Mouse (Mus musculus): ENCODE measurements around the gene Ufl1. TPM values are rescaled to one million over a fixed set of nuclear protein-coding genes. Genes with fewer than 3 reads are reported as not detected.
"Not testable (repeated sequence)": the region's sequence is repeated elsewhere in the genome, so short reads cannot be mapped to it uniquely, and the experiment has no call there.

Ufl1 gene
- polyA plus RNA-seq (2016; fragmentation: Nextera tagmentation; extraction: Ambion mirVana), result 29.4 and 34.1 TPM in 2 replicates

- peak within 1 kb of the TSS; percentile 77 for H3K4me3 ChIP-seq
- peak; percentile 94 for DNase-seq (ENCODE audit: low spot score)
- no peaks in the 10 kb centered on the region for H3K27me3 ChIP-seq (ENCODE audit: low read depth, poor library complexity, severe bottlenecking)
- H3K9me3 ChIP-seq (replicated peaks), result no peaks in the 10 kb centered on the region
- H3K27ac ChIP-seq, result peak within 1 kb of the TSS; percentile 96
- under 1% methylated on average over 21 of the region's 30 CpGs for WGBS
- H3K4me1 ChIP-seq, result peaks cover 6% of the 10 kb centered on the region; the same call in 1 of the 2 replicates
- H3K36me3 ChIP-seq, result peaks cover 28% of the 10 kb centered on the region
These were observed at the start of gene Ufl1 for GRCm38 (mm10) chr4:25281671-25282038. Ufl1 (minus strand) TSS chr4:25281821.

GRCm38 (mm10) chr4:25325684-25326220 is 44.1 kb upstream of the Ufl1 start:
- Histone ChIP-seq H3K4me1 (no peaks in the 10 kb centered on the region), H3K27me3 (ENCODE audit: low read depth, poor library complexity, severe bottlenecking) (no peaks in the 10 kb centered on the region), H3K27ac (no peak overlapping the region), H3K9me3 (replicated peaks) (no peaks in the 10 kb centered on the region), H3K4me3 (no peak overlapping the region), H3K36me3 (no peaks in the 10 kb centered on the region)
- 91% methylated on average over 3 of the region's 3 CpGs for WGBS
- no peak for DNase-seq (ENCODE audit: low spot score)

- no peaks in the 10 kb centered on the region for H3K4me1 ChIP-seq
- H3K36me3 ChIP-seq, result no peaks in the 10 kb centered on the region
- H3K9me3 ChIP-seq (replicated peaks), result no peaks in the 10 kb centered on the region
- no peak overlapping the region for H3K27ac ChIP-seq
- H3K27me3 ChIP-seq (ENCODE audit: low read depth, poor library complexity, severe bottlenecking), result no peaks in the 10 kb centered on the region
- WGBS, result 76% methylated on average over 2 of the region's 2 CpGs
- DNase-seq (ENCODE audit: low spot score), result no peak
- H3K4me3 ChIP-seq, result no peak overlapping the region
These were observed 41.1 kb upstream of the Ufl1 start for GRCm38 (mm10) chr4:25322631-25323178.

- DNase-seq (ENCODE audit: low spot score), result no peak
- Histone ChIP-seq H3K27me3 (ENCODE audit: low read depth, poor library complexity, severe bottlenecking) (no peaks in the 10 kb centered on the region), H3K4me3 (no peak overlapping the region), H3K9me3 (replicated peaks) (no peaks in the 10 kb centered on the region), H3K4me1 (no peaks in the 10 kb centered on the region), H3K36me3 (no peaks in the 10 kb centered on the region), H3K27ac (no peak overlapping the region)
- WGBS, result 83% methylated on average over 3 of the region's 3 CpGs
These were observed 32.1 kb upstream of the Ufl1 start for GRCm38 (mm10) chr4:25313767-25314166.

- 85% methylated on average over 1 of the region's 1 CpGs for WGBS
- H3K36me3 ChIP-seq; DNase-seq (ENCODE audit: low spot score); H3K27me3 ChIP-seq (ENCODE audit: low read depth, poor library complexity, severe bottlenecking); H3K27ac ChIP-seq; H3K9me3 ChIP-seq (replicated peaks); H3K4me3 ChIP-seq; H3K4me1 ChIP-seq: not testable (repeated sequence)
These were observed 3.4 kb upstream of the Ufl1 start for GRCm38 (mm10) chr4:25285002-25285401.

- peaks cover 33% of the 10 kb centered on the region for H3K36me3 ChIP-seq
- H3K27me3 ChIP-seq (ENCODE audit: low read depth, poor library complexity, severe bottlenecking), result no peaks in the 10 kb centered on the region
- H3K4me3 ChIP-seq, result peak overlapping the region; percentile 77
- peaks cover 6% of the 10 kb centered on the region; the same call in 1 of the 2 replicates for H3K4me1 ChIP-seq
- no peaks in the 10 kb centered on the region for H3K9me3 ChIP-seq (replicated peaks)
- H3K27ac ChIP-seq, result peak overlapping the region; percentile 96
- DNase-seq (ENCODE audit: low spot score), result no peak
- WGBS, result 3% methylated on average over 32 of the region's 32 CpGs
These were observed 517 bp downstream of the Ufl1 start for GRCm38 (mm10) chr4:25280938-25281670.

- peaks cover 98% of the 10 kb centered on the region for H3K36me3 ChIP-seq
- no peak overlapping the region for H3K4me3 ChIP-seq
- DNase-seq (ENCODE audit: low spot score), result no peak
- 93% methylated on average over 7 of the region's 7 CpGs for WGBS
- no peaks in the 10 kb centered on the region for H3K9me3 ChIP-seq (replicated peaks)
- H3K27me3 ChIP-seq (ENCODE audit: low read depth, poor library complexity, severe bottlenecking), result no peaks in the 10 kb centered on the region
- H3K4me1 ChIP-seq, result no peaks in the 10 kb centered on the region
- no peak overlapping the region for H3K27ac ChIP-seq
These were observed 8.6 kb downstream of the Ufl1 start for GRCm38 (mm10) chr4:25272861-25273627.

GRCm38 (mm10) chr4:25271926-25272325 is 9.7 kb downstream of the Ufl1 start:
- Histone ChIP-seq H3K36me3 (peaks cover 98% of the 10 kb centered on the region), H3K9me3 (replicated peaks) (no peaks in the 10 kb centered on the region), H3K27ac (no peak overlapping the region), H3K27me3 (ENCODE audit: low read depth, poor library complexity, severe bottlenecking) (no peaks in the 10 kb centered on the region), H3K4me1 (no peaks in the 10 kb centered on the region), H3K4me3 (no peak overlapping the region)
- DNase-seq (ENCODE audit: low spot score), result no peak
- WGBS, result 88% methylated on average over 1 of the region's 1 CpGs

- Histone ChIP-seq H3K4me1 (no peaks in the 10 kb centered on the region), H3K36me3 (peaks cover 96% of the 10 kb centered on the region), H3K27me3 (ENCODE audit: low read depth, poor library complexity, severe bottlenecking) (no peaks in the 10 kb centered on the region), H3K27ac (no peak overlapping the region), H3K9me3 (replicated peaks) (no peaks in the 10 kb centered on the region), H3K4me3 (no peak overlapping the region)
- no peak for DNase-seq (ENCODE audit: low spot score)
- WGBS, result 92% methylated on average over 3 of the region's 3 CpGs
These were observed 14.5 kb downstream of the Ufl1 start for GRCm38 (mm10) chr4:25267144-25267543.

GRCm38 (mm10) chr4:25257822-25258398 is 23.7 kb downstream of the Ufl1 start:
- no peak for DNase-seq (ENCODE audit: low spot score)

GRCm38 (mm10) chr4:25242776-25243175 is 38.8 kb downstream of the Ufl1 start, which contains the start of gene Fhl5:
Fhl5 (minus strand) TSS chr4:25242876.
- H3K4me1 ChIP-seq, result no peaks in the 10 kb centered on the region
- no peak within 1 kb of the TSS for H3K27ac ChIP-seq
- 91% methylated on average over 3 of the region's 3 CpGs for WGBS
- no peak for DNase-seq (ENCODE audit: low spot score)
- no peak within 1 kb of the TSS for H3K4me3 ChIP-seq
- no peaks in the 10 kb centered on the region for H3K36me3 ChIP-seq
- no peaks in the 10 kb centered on the region for H3K27me3 ChIP-seq (ENCODE audit: low read depth, poor library complexity, severe bottlenecking)
- no peaks in the 10 kb centered on the region for H3K9me3 ChIP-seq (replicated peaks)

More at GRCm38 (mm10) chr4:25257822-25258398, 23.7 kb downstream of the Ufl1 start:
- Histone ChIP-seq H3K9me3 (replicated peaks) (no peaks in the 10 kb centered on the region), H3K4me3 (no peak overlapping the region), H3K27ac (no peak overlapping the region), H3K36me3 (peaks cover 80% of the 10 kb centered on the region), H3K4me1 (no peaks in the 10 kb centered on the region), H3K27me3 (ENCODE audit: low read depth, poor library complexity, severe bottlenecking) (no peaks in the 10 kb centered on the region)
- 88% methylated on average over 7 of the region's 7 CpGs for WGBS

GRCm38 (mm10) chr4:25235663-25236062 is 46.0 kb downstream of the Ufl1 start:
- not testable (repeated sequence) for H3K27ac ChIP-seq; DNase-seq (ENCODE audit: low spot score); H3K27me3 ChIP-seq (ENCODE audit: low read depth, poor library complexity, severe bottlenecking); H3K4me3 ChIP-seq; H3K4me1 ChIP-seq; H3K9me3 ChIP-seq (replicated peaks); H3K36me3 ChIP-seq
- WGBS, result 87% methylated on average over 1 of the region's 1 CpGs

All from limb, embryonic 10.5 days (tissue).